9 mouse cellular contexts compared by ENCODE assay signal in genomic region chr11:113972517-113972872, GRCm38 (mm10).
DNase-seq lines count a peak whose midpoint lies in the region; ATAC-seq and TF ChIP-seq lines count a peak whose summit lies in the region.
"Had no signal": no experiment of that assay in that cellular context is flagged by ENCODE, and none has a peak within 500 bp of the region (broad histone marks: within the 10 kb centered on the region; RNA-seq: fewer than 3 reads in every experiment).

No protein-coding gene starts in this region.

- DNase-seq in kidney, adult 18-20 months: peak; percentile 5
- DNase-seq in cerebellum, postnatal 14 days: peak; percentile 46 to 50
- DNase-seq in midbrain, postnatal 0 days (ENCODE audit: low spot score): peak; percentile 74
- DNase-seq in spleen, postnatal 4 days (ENCODE audit: low spot score in 2 of 2): no peak
- no peak for DNase-seq in thymus, postnatal 25 days
- DNase-seq in yolk sac, embryonic 10.5 days (ENCODE audit: low spot score): no peak

- H3K4me2 ChIP-seq in kidney, embryonic 16.5 days (replicated peaks; ENCODE audit: low read depth, low read length): no peak overlapping the region
- peak overlapping the region; percentile 6; the same call in 1 of the 2 replicates for H3K4me2 ChIP-seq in hindbrain, embryonic 16.5 days (ENCODE audit: low read length)
- H3K4me2 ChIP-seq in midbrain, postnatal 0 days (ENCODE audit: low read depth, low read length, poor library complexity, severe bottlenecking): no peak overlapping the region

- TF ChIP-seq CTCF in midbrain, postnatal 0 days (IDR thresholded peaks at IDR 0.05): no peak

- no peak for ATAC-seq in kidney, embryonic 16.5 days (ENCODE audit: low FRiP score, low TSS enrichment)
- ATAC-seq in hindbrain, embryonic 16.5 days: peak; percentile 46; the same call in 1 of the 2 replicates
- no peak for ATAC-seq in midbrain, postnatal 0 days (ENCODE audit: low FRiP score)

- H3K4me3 ChIP-seq in kidney, embryonic 16.5 days (ENCODE audit: low read length): no peak overlapping the region
- no peak overlapping the region for H3K4me3 ChIP-seq in hindbrain, embryonic 16.5 days (ENCODE audit: low read length)
- H3K4me3 ChIP-seq in midbrain, postnatal 0 days (ENCODE audit: low read depth, low read length): no peak overlapping the region

- H3K9ac ChIP-seq in kidney, embryonic 16.5 days (replicated peaks; ENCODE audit: low read length): no peak overlapping the region
- peak overlapping the region; percentile 5; the same call in 1 of the 2 replicates for H3K9ac ChIP-seq in hindbrain, embryonic 16.5 days (ENCODE audit: low read depth, low read length)
- no peak overlapping the region for H3K9ac ChIP-seq in midbrain, postnatal 0 days (replicated peaks; ENCODE audit: low read length, poor library complexity, severe bottlenecking)

- no peaks in the 10 kb centered on the region for H3K36me3 ChIP-seq in kidney, embryonic 16.5 days (ENCODE audit: insufficient read depth, low read length)
- H3K36me3 ChIP-seq in hindbrain, embryonic 16.5 days (ENCODE audit: control insufficient read depth, insufficient read depth, low read length): no peaks in the 10 kb centered on the region
- H3K36me3 ChIP-seq in midbrain, postnatal 0 days (ENCODE audit: insufficient read depth, low read length): no peaks in the 10 kb centered on the region

- no peak overlapping the region for H3K27ac ChIP-seq in kidney, embryonic 16.5 days (ENCODE audit: low read length)
- H3K27ac ChIP-seq in hindbrain, embryonic 16.5 days (ENCODE audit: low read depth, low read length): peak overlapping the region; percentile 41
- no peak overlapping the region for H3K27ac ChIP-seq in midbrain, postnatal 0 days (ENCODE audit: low read depth, low read length)
- H3K27ac ChIP-seq: macrophage had no signal

- WGBS in kidney, embryonic 16.5 days: 69% methylated on average over 3 of the region's 3 CpGs
- WGBS in hindbrain, embryonic 16.5 days: 34% methylated on average over 3 of the region's 3 CpGs
- WGBS in midbrain, postnatal 0 days: 54% methylated on average over 3 of the region's 3 CpGs

- no peaks in the 10 kb centered on the region for H3K27me3 ChIP-seq in kidney, embryonic 16.5 days (ENCODE audit: insufficient read depth, low read length)
- no peaks in the 10 kb centered on the region for H3K27me3 ChIP-seq in hindbrain, embryonic 16.5 days (replicated peaks; ENCODE audit: control insufficient read depth, insufficient read depth, low read length)
- no peaks in the 10 kb centered on the region for H3K27me3 ChIP-seq in midbrain, postnatal 0 days (ENCODE audit: insufficient read depth, low read length)

- H3K9me3 ChIP-seq in kidney, embryonic 16.5 days (ENCODE audit: low read length): peaks cover 31% of the 10 kb centered on the region
- H3K9me3 ChIP-seq in hindbrain, embryonic 16.5 days (ENCODE audit: control insufficient read depth, low read length): no peaks in the 10 kb centered on the region
- no peaks in the 10 kb centered on the region for H3K9me3 ChIP-seq in midbrain, postnatal 0 days (ENCODE audit: low read length)

- H3K4me1 ChIP-seq in kidney, embryonic 16.5 days (ENCODE audit: insufficient read depth, low read length): peaks cover 7% of the 10 kb centered on the region; the same call in 1 of the 2 replicates
- peaks cover 26% of the 10 kb centered on the region for H3K4me1 ChIP-seq in hindbrain, embryonic 16.5 days (ENCODE audit: control insufficient read depth, insufficient read depth, low read depth, low read length)
- H3K4me1 ChIP-seq in midbrain, postnatal 0 days (ENCODE audit: insufficient read depth, low read length): peaks cover 15% of the 10 kb centered on the region; the same call in 1 of the 2 replicates

Comparison
In these comparisons a context has a peak if more than half of its experiments do, and no peak if none do; other contexts are left out.
1. DNase-seq: peak in kidney, adult 18-20 months (single experiment), cerebellum, postnatal 14 days (2 of 2) and midbrain, postnatal 0 days (single experiment); none in spleen, postnatal 4 days (0 of 2), thymus, postnatal 25 days (single experiment) and yolk sac, embryonic 10.5 days (single experiment).